Mouse (Mus musculus) heart, postnatal 0 days (tissue): ENCODE results near the gene Kat6b. TPM values are rescaled to one million over a fixed set of nuclear protein-coding genes. Genes with fewer than 3 reads are reported as not detected.
A peak's percentile ranks its signal among the peaks of the same experiment; 100 is the strongest.

ENCODE experiments used
- ATAC-seq: fragments of 200-750 bp; cut with Nextera tagmentation; 2 replicates; pipeline ENCODE4 v1.8.0; 2017; ENCODE audit warnings: low read depth, moderate number of reproducible peaks, moderate library complexity; ENCODE audit not compliant: insufficient read depth
- DNase-seq: peaks from one replicate; pipeline ENCODE4 v3.0.0-alpha.2; 2016; ENCODE audit warnings: low spot score
- H3K27ac ChIP-seq: fragments of 300-500 bp; sonication (generic); 2 replicates; pipeline ENCODE4 v1.5.1; 2014; ENCODE audit warnings: low read depth, mild to moderate bottlenecking
- H3K27me3 ChIP-seq: fragments of 300-500 bp; sonication (generic); 2 replicates; pipeline ENCODE4 v1.6.1; 2014; ENCODE audit warnings: low read length, mixed read lengths; ENCODE audit not compliant: control insufficient read depth, insufficient read depth
- H3K36me3 ChIP-seq: fragments of 300-500 bp; sonication (generic); replicated peaks from 2 replicates; pipeline ENCODE4 v1.6.1; 2014; ENCODE audit warnings: low read length, mixed read lengths; ENCODE audit not compliant: control insufficient read depth, insufficient read depth
- H3K4me1 ChIP-seq: fragments of 300-500 bp; sonication (generic); 2 replicates; pipeline ENCODE4 v1.6.1; 2014; ENCODE audit warnings: antibody characterized with exemption; ENCODE audit not compliant: control insufficient read depth, insufficient read depth
- H3K4me2 ChIP-seq: fragments of 300-500 bp; sonication (generic); 2 replicates; pipeline ENCODE4 v1.6.1; 2014; ENCODE audit warnings: low read depth, mild to moderate bottlenecking, low read length, moderate library complexity
- H3K4me3 ChIP-seq: fragments of 300-500 bp; sonication (generic); 2 replicates; pipeline ENCODE4 v1.5.1; 2014; ENCODE audit warnings: low read depth, low read length
- H3K9ac ChIP-seq: fragments of 300-500 bp; sonication (generic); replicated peaks from 2 replicates; pipeline ENCODE4 v1.6.1; 2014; ENCODE audit warnings: low read depth, low read length, mixed read lengths
- H3K9me3 ChIP-seq: fragments of 300-500 bp; sonication (generic); replicated peaks from 2 replicates; pipeline ENCODE4 v1.6.1; 2016; ENCODE audit warnings: low read length; ENCODE audit not compliant: control insufficient read depth
- CTCF ChIP-seq: IDR thresholded peaks from 2 replicates; pipeline ENCODE4 v1.5.1; 2016; ENCODE audit warnings: antibody characterized with exemption, control low read depth, low read depth
- EP300 ChIP-seq: IDR thresholded peaks from 2 replicates; pipeline ENCODE4 v1.6.1; 2016; ENCODE audit warnings: antibody characterized with exemption, low read depth
- WGBS: fragments of 180-500 bp; shearing (Covaris S2); extraction: QIAGEN DNeasy Blood & Tissue Kit; methylation state at CpG from one replicate; pipeline ENCODE4 v1.1.7; 2014; 5-methylcytosine and 5-hydroxymethylcytosine counted together
- polyA plus RNA-seq: library from polyadenylated mRNA; unstranded; fragments of >200 nt; fragmentation: Nextera tagmentation; extraction: Ambion mirVana; gene quantifications from 2 replicates; pipeline ENCODE4 v1.2.1, GENCODE M21; 2015
- total RNA-seq: library from RNA; depleted of rRNA; stranded (reverse); fragments of >200 nt; gene quantifications from 2 replicates; pipeline ENCODE4 v1.2.3, GENCODE M21; 2014; ENCODE audit warnings: low replicate concordance

Gene Kat6b
- total and polyA plus RNA-seq, 2 experiments from 2014 or later, result 5.4 to 52.9 TPM

GRCm38 (mm10) chr14:21498361-21498996 is 17.2 kb downstream of the Kat6b start:
- Histone ChIP-seq H3K4me3 (peak overlapping the region; percentile 69), H3K4me1 (peaks cover 20% of the 10 kb centered on the region; the same call in 1 of the 2 replicates), H3K9me3 (no peaks in the 10 kb centered on the region), H3K27me3 (no peaks in the 10 kb centered on the region), H3K36me3 (no peaks in the 10 kb centered on the region), H3K9ac (peak overlapping the region; percentile 74), H3K4me2 (peak overlapping the region; percentile 92), H3K27ac (peak overlapping the region; percentile 92)
- DNase-seq (no peak), ATAC-seq (no peak)
- TF ChIP-seq CTCF (no peak), EP300 (no peak)
- 2% methylated on average over 7 of the region's 7 CpGs for WGBS

DNA sequence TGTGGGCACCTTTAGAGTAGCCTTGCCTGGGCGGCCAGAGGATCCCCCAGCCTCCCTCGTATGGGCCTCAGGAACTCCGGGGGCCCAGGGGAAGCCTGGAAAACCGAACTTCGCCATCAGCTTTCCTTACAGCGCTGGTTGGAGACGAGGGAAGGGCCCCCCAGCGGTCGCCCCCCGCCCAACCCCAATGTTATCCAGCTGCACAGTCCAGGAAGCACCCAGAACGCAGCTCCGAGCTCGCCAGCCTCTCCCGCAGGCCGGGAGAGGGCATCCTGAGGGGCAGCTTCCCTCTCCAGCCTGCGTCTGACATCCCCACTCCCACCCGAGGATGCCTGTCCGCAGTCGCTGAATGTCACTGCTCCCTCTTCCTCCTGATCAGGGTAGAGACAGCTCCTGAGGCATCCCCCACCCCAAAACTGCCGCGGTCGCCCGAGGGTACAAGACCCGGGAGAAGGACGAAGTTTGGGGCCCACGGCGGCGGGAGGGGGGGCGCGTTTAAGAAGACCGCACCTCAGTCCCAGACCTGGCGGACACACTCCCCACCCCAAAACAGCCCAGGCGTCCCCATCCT is 17.9 kb downstream of the Kat6b start:
- Histone ChIP-seq H3K9me3 (no peaks in the 10 kb centered on the region), H3K27me3 (no peaks in the 10 kb centered on the region), H3K4me2 (peak overlapping the region; percentile 92), H3K4me3 (peak overlapping the region; percentile 69), H3K4me1 (peaks cover 20% of the 10 kb centered on the region; the same call in 1 of the 2 replicates), H3K27ac (peak overlapping the region; percentile 92), H3K36me3 (no peaks in the 10 kb centered on the region), H3K9ac (peak overlapping the region; percentile 74)
- ATAC-seq (no peak), DNase-seq (peak; percentile 44)
- WGBS, result under 1% methylated on average over 33 of the region's 33 CpGs
- TF ChIP-seq CTCF (no peak; the same call in 1 of the 2 replicates), EP300 (no peak)

GRCm38 (mm10) chr14:21499631-21500153 is 18.5 kb downstream of the Kat6b start:
- Histone ChIP-seq H3K4me1 (peaks cover 20% of the 10 kb centered on the region; the same call in 1 of the 2 replicates), H3K4me3 (peak overlapping the region; percentile 69), H3K27ac (peak overlapping the region; percentile 92), H3K36me3 (no peaks in the 10 kb centered on the region), H3K27me3 (no peaks in the 10 kb centered on the region), H3K9ac (peak overlapping the region; percentile 74), H3K4me2 (peak overlapping the region; percentile 92), H3K9me3 (no peaks in the 10 kb centered on the region)
- DNase-seq, result peak; percentile 61
- peak; percentile 3; the same call in 1 of the 2 replicates for ATAC-seq
- under 1% methylated on average over 42 of the region's 57 CpGs for WGBS
- TF ChIP-seq EP300, result no peak

- under 1% methylated on average over 72 of the region's 75 CpGs for WGBS
- TF ChIP-seq EP300 (peak; percentile 41), CTCF (0 out of 2 replicates have a peak, but pooled peaks have one; percentile 20)
- Histone ChIP-seq H3K9me3 (no peaks in the 10 kb centered on the region), H3K27me3 (no peaks in the 10 kb centered on the region), H3K27ac (peak overlapping the region; percentile 100), H3K4me3 (peak overlapping the region; percentile 93), H3K36me3 (no peaks in the 10 kb centered on the region), H3K4me1 (peaks cover 25% of the 10 kb centered on the region; the same call in 1 of the 2 replicates), H3K9ac (peak overlapping the region; percentile 93), H3K4me2 (peak overlapping the region; percentile 92)
- DNase-seq, result peak; percentile 100
- peak; percentile 91 for ATAC-seq
Measured at GRCm38 (mm10) chr14:21500154-21501047, 19.2 kb downstream of the Kat6b start.

DNA sequence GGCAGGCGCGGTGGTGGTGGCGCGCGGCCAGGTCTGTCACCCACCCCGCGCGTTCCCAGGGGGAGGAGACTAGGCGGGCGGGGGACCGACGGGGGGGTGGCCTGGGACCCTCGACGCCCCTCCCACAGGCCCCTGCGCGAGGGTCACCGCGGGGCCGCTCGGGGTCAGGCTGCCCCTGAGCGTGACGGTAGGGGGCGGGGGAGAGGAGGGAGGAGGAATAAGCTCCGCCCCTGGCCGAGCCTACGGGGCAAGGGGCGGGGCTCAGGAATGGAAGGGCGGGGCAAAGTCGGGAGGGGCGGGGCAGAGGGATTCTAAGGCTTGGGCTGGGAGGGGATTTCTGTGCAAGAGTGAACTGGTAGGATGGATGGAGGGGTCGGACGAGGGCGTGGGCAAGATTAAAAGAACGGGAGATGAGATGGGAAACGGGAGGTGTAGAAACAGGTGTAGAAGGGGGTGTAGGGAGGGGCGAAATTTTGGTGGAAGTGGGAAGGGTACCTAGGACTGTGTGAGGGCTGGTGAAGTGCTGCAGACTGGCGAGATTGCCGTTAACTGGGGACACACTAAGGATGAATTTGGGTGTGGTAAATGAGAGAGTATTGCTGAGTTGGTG is 19.9 kb downstream of the Kat6b start:
- Histone ChIP-seq H3K36me3 (no peaks in the 10 kb centered on the region), H3K4me3 (peak overlapping the region; percentile 93), H3K27me3 (no peaks in the 10 kb centered on the region), H3K27ac (peak overlapping the region; percentile 100), H3K9me3 (no peaks in the 10 kb centered on the region), H3K4me2 (peak overlapping the region; percentile 65), H3K9ac (peak overlapping the region; percentile 93), H3K4me1 (peaks cover 25% of the 10 kb centered on the region; the same call in 1 of the 2 replicates)
- WGBS, result under 1% methylated on average over 35 of the region's 38 CpGs
- no peak for TF ChIP-seq EP300
- no peak for TF ChIP-seq CTCF
- DNase-seq (peak; percentile 90), ATAC-seq (peak; percentile 59)
